Mouse (Mus musculus) cerebellum, adult 2 months (tissue): Measurements from ENCODE around the gene Dhx30. TPM values are rescaled to one million over a fixed set of nuclear protein-coding genes. Genes with fewer than 3 reads are reported as not detected.
"Not testable (repeated sequence)": the region's sequence is repeated elsewhere in the genome, so short reads cannot be mapped to it uniquely, and the experiment has no call there.

Experiments
- DNase-seq, 2 experiments: peaks; one replicate each; pipeline ENCODE4 v3.0.0; 2021
- H3K27ac ChIP-seq: fragments of 200-500 bp; 2 replicates; pipeline ENCODE4 v1.5.1; 2012; ENCODE audit warnings: low read length, control low read depth, inconsistent platforms; ENCODE audit not compliant: insufficient read depth
- H3K27me3 ChIP-seq: fragments of 200-500 bp; 2 replicates; pipeline ENCODE4 v1.6.1; 2012; ENCODE audit warnings: inconsistent platforms, mild to moderate bottlenecking, low read length, moderate library complexity; ENCODE audit not compliant: control insufficient read depth, insufficient read depth
- H3K4me1 ChIP-seq: fragments of 200-500 bp; 2 replicates; pipeline ENCODE4 v1.6.1; 2011; ENCODE audit warnings: low read length; ENCODE audit not compliant: control insufficient read depth, insufficient read depth
- H3K4me3 ChIP-seq: fragments of 200-500 bp; replicated peaks from 2 replicates; pipeline ENCODE3; 2011; ENCODE audit warnings: mild to moderate bottlenecking, low read depth, low read length, control low read depth; ENCODE audit not compliant: insufficient read depth
- CTCF ChIP-seq: fragments of 200-500 bp; IDR thresholded peaks from 2 replicates; pipeline ENCODE4 v1.5.1; 2011; ENCODE audit warnings: low read depth, mild to moderate bottlenecking, control low read depth, low read length, moderate library complexity, borderline replicate concordance; ENCODE audit not compliant: insufficient read depth
- POLR2A ChIP-seq: fragments of 200-500 bp; IDR thresholded peaks from 2 replicates; pipeline ENCODE4 v1.6.1; 2011; ENCODE audit warnings: low read length, control low read depth, borderline replicate concordance; ENCODE audit not compliant: insufficient read depth
- WGBS: fragments of 180-500 bp; shearing (Covaris S2); methylation state at CpG from one replicate; pipeline ENCODE4 v1.1.7; 2018; 5-methylcytosine and 5-hydroxymethylcytosine counted together
- polyA plus RNA-seq: library from polyadenylated mRNA; depleted of rRNA; stranded (reverse); fragments of >200 nt; gene quantifications from 2 replicates; pipeline ENCODE4 v1.2.3, GENCODE M21; 2012; rRNA removed

Dhx30 gene
- polyA plus RNA-seq = 154 and 155 TPM in 2 replicates

GRCm38 (mm10) chr9:110117779-110118139 lies at the start of gene Dhx30:
Gene Dhx30 (minus strand): TSS chr9:110117830.
- WGBS = under 1% methylated on average over 17 of the region's 17 CpGs
- DNase-seq = no peak
- H3K4me1 ChIP-seq = peaks cover 5% of the 10 kb centered on the region
- peak within 1 kb of the TSS; percentile 87 for H3K27ac ChIP-seq
- no peak for TF ChIP-seq CTCF
- TF ChIP-seq POLR2A = no peak
- no peaks in the 10 kb centered on the region for H3K27me3 ChIP-seq
- peak within 1 kb of the TSS; percentile 92 for H3K4me3 ChIP-seq

- H3K4me3 ChIP-seq = no peak overlapping the region
- DNase-seq = no peak
- no peaks in the 10 kb centered on the region for H3K4me1 ChIP-seq
- no peak overlapping the region for H3K27ac ChIP-seq
- WGBS = 48% methylated on average over 2 of the region's 2 CpGs
- H3K27me3 ChIP-seq = no peaks in the 10 kb centered on the region
- TF ChIP-seq CTCF = no peak
- no peak for TF ChIP-seq POLR2A
These were observed 45.4 kb upstream of the Dhx30 start for GRCm38 (mm10) chr9:110163071-110163470.

DNA sequence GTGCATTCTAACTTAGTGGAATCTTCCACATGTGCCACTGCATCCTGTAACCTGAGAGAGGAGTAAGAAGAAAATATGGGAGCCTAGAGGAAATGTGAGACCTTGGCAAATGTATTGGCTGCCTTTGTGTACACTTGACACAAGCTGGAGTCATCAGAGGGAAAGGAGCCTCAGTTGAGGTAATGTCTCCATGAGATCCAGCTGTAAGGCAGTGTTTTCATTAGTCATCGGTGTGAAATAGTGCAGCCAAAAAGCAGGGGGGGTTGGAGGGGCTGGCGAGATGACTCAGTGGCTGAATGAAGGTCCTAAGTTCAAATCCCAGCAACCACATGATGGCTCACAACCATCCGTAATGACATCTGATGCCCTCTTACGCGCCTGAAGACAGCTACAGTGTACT lies 44.8 kb upstream of the Dhx30 start:
- no peak for DNase-seq
- no peak for TF ChIP-seq POLR2A
- TF ChIP-seq CTCF = no peak
- Histone ChIP-seq H3K4me1 (no peaks in the 10 kb centered on the region), H3K27ac (no peak overlapping the region), H3K4me3 (no peak overlapping the region), H3K27me3 (no peaks in the 10 kb centered on the region)
- 92% methylated on average over 5 of the region's 5 CpGs for WGBS

- not testable (repeated sequence) for H3K4me3 ChIP-seq, H3K27me3 ChIP-seq, H3K27ac ChIP-seq, DNase-seq, H3K4me1 ChIP-seq
- WGBS = 98% methylated on average over 2 of the region's 2 CpGs
These were observed 42.9 kb upstream of the Dhx30 start for GRCm38 (mm10) chr9:110160486-110160885.

- 86% methylated on average over 1 of the region's 1 CpGs for WGBS
- H3K4me3 ChIP-seq = no peak overlapping the region
- H3K27me3 ChIP-seq = no peaks in the 10 kb centered on the region
- no peak overlapping the region for H3K27ac ChIP-seq
- DNase-seq = peak in 1 of 2 experiments; percentile 5
- H3K4me1 ChIP-seq = no peaks in the 10 kb centered on the region
- TF ChIP-seq CTCF (no peak), POLR2A (no peak)
These were observed 41.4 kb upstream of the Dhx30 start for GRCm38 (mm10) chr9:110159036-110159435.

DNA sequence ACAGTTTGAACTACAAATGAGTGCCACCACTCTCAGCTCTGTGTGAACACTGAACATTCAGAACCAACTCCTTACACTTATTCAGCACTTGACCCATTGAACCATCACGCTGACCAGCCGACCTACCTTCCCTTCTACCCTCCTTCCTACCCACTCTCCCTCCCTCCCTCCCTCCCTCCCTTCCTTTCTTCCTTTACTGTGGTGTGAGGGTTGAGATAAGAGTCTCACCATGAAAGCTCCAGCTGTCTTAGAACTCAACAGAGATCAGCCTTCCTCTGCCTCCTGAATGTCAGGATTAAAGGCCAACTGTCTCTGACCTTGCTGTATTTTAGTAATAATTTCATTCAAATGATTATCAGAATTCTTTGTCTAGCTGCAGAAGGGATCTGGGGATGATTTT lies 31.0 kb upstream of the Dhx30 start:
- H3K27me3 ChIP-seq = no peaks in the 10 kb centered on the region
- no peaks in the 10 kb centered on the region for H3K4me1 ChIP-seq
- no peak overlapping the region for H3K4me3 ChIP-seq
- no peak for TF ChIP-seq CTCF
- no peak for TF ChIP-seq POLR2A
- WGBS = 78% methylated on average over 2 of the region's 2 CpGs
- DNase-seq = no peak
- no peak overlapping the region for H3K27ac ChIP-seq

DNA sequence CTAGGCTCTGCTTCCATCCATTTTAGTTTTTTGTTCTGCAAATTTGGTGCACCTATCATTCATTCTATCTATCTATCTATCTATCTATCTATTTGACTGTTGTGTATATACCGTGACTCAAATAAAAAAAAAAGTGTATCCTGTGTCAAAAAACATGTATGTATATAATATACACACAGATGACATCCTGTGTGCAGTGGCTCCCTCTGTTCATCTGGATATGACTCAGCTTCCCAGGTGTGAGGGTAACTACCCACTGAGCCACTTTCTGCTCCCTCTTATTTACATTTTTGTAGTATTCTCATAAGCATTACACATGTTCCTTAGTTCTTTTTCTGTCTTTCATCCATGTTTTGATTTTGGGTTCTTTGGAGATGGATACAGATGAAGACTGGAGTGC lies 24.5 kb upstream of the Dhx30 start:
- no peak for TF ChIP-seq CTCF
- no peak for TF ChIP-seq POLR2A
- H3K27ac ChIP-seq = no peak overlapping the region
- no peaks in the 10 kb centered on the region for H3K27me3 ChIP-seq
- no peak for DNase-seq
- no peak overlapping the region for H3K4me3 ChIP-seq
- H3K4me1 ChIP-seq = no peaks in the 10 kb centered on the region
- 96% methylated on average over 1 of the region's 1 CpGs for WGBS

- TF ChIP-seq POLR2A (no peak), CTCF (no peak)
- H3K27me3 ChIP-seq = no peaks in the 10 kb centered on the region
- H3K27ac ChIP-seq = no peak overlapping the region
- WGBS = 80% methylated on average over 4 of the region's 4 CpGs
- DNase-seq = no peak
- H3K4me3 ChIP-seq = no peak overlapping the region
- H3K4me1 ChIP-seq = no peaks in the 10 kb centered on the region
These were observed 21.5 kb upstream of the Dhx30 start for GRCm38 (mm10) chr9:110139119-110139518.
